Mouse (Mus musculus) megakaryocyte-erythroid progenitor cell, adult 5 weeks (primary cell): ENCODE data around the gene Kctd18. TPM values are rescaled to one million over a fixed set of nuclear protein-coding genes. Genes with fewer than 3 reads are reported as not detected.

Source experiments
- polyA plus RNA-seq: library from polyadenylated mRNA; stranded (reverse); fragments of >175 nt; gene quantifications from 2 replicates; pipeline ENCODE4 v1.2.3, GENCODE M21; 2012

The Kctd18 gene
- 9.4 and 12.7 TPM in 2 replicates for polyA plus RNA-seq

GRCm38 (mm10) chr1:58018856-58019255 is at the start of gene Kctd18:
Gene Kctd18 (minus strand): TSS chr1:58018956.

DNA sequence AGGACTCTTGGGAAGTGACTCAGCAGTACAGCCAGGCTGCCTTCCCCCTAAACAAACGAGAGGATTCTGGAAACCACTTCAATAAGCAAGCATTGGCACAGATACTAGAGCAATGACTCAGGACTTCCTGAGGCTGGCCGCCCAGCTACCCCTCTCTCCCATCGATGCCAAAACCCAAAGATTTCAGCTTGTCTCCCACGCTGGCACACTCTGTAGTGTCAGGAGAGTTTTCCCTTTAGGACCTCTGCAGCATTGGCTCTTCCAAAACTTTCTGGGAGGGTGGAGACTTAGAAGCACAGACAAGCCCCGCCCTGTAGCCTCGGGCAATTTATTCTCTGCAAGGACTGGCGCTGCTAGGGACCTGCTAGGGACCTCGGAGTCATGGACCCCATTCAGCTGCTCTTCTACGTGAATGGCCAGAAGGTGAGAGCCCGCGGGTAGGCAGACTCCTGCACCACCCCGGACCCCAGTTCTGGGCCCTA is 10.9 kb upstream of the Kctd18 start, which contains the start of gene Aox1:
Gene Aox1, plus strand, starts transcription at position 296 of the 482 bp plus-strand sequence.

GRCm38 (mm10) chr1:57995432-57996132 is 23.2 kb downstream of the Kctd18 start, which contains the start of gene Sgo2a:
Gene Sgo2a (plus strand): TSS chr1:57995971.

Other genes with a start within 250 kb of the Kctd18 start
- not detected in 2 replicates for gene Spats2l, start 244.8 kb downstream of the Kctd18 start, polyA plus RNA-seq
- gene Sgo2a, start 23.0 kb downstream of the Kctd18 start, polyA plus RNA-seq: 1.3 and 1.6 TPM in 2 replicates
- not detected in 2 replicates for gene Aox1, start 11.0 kb upstream of the Kctd18 start, polyA plus RNA-seq
- not detected in 2 replicates for gene Aox3, start 94.2 kb upstream of the Kctd18 start, polyA plus RNA-seq
- 0.01 and 0.02 TPM in 2 replicates for gene Aox4, start 191.4 kb upstream of the Kctd18 start, polyA plus RNA-seq